Mouse (Mus musculus) adrenal gland, adult 8-10 months (tissue): ENCODE results near the gene Cdc42bpa. TPM values are rescaled to one million over a fixed set of nuclear protein-coding genes. Genes with fewer than 3 reads are reported as not detected.

Experiments
- DNase-seq: peaks from one replicate; pipeline ENCODE4 v3.0.0; 2022
- total RNA-seq, 4 experiments: library from RNA; stranded (reverse); gene quantifications; 2 replicates each; pipeline ENCODE4 v1.2.4; 2022

Gene Cdc42bpa
- total RNA-seq, 4 experiments from 2014 or later: 48.2 to 78.1 (median 60.5) TPM

DNA sequence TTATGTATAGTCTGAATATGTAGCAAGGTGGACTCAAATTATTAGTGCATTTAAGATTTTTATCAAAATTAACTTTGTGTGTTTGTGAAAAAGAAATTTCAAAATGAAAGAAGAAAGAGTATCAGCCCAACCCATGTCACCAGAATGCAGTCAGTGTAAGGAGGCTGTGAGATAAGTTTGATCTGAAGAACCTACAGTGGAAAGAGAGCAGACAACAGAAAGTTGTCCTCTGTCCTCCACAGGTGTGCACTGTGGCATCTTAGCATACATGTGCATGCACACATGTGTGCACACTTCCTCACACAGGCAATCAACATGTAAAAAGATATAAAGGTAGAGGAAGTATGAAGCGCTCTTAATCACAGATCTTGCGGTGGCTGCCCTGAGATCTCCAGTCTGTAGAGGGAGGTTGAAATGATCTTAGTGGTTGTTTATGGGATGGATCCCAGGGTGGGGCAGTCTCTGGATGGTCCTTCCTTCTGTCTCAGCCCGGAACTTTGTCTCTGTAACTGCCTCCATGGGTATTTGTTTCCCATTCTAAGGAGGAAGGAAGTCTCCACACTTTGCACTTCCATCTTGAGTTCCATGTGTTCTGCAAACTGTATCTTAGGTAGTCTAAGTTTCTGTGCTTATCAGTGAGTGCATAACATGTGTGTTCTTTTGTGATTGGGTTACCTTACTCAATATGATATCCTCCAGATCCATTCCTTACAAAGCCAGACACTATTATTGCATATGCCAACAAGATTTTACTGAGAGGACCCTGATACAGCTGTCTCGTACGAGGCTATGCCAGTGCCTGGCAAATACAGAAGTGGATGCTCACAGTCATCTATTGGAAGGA lies 71.7 kb downstream of the Cdc42bpa start:
- DNase-seq: no peak

- no peak for DNase-seq
Measured at GRCm38 (mm10) chr1:180037461-180037860, 77.2 kb downstream of the Cdc42bpa start.

GRCm38 (mm10) chr1:180044160-180044559 lies 83.9 kb downstream of the Cdc42bpa start:
- DNase-seq: no peak

- DNase-seq: no peak
Measured at GRCm38 (mm10) chr1:180045172-180045571, 84.9 kb downstream of the Cdc42bpa start.

- DNase-seq: no peak
Measured at GRCm38 (mm10) chr1:180089176-180089575, 128.9 kb downstream of the Cdc42bpa start.

DNA sequence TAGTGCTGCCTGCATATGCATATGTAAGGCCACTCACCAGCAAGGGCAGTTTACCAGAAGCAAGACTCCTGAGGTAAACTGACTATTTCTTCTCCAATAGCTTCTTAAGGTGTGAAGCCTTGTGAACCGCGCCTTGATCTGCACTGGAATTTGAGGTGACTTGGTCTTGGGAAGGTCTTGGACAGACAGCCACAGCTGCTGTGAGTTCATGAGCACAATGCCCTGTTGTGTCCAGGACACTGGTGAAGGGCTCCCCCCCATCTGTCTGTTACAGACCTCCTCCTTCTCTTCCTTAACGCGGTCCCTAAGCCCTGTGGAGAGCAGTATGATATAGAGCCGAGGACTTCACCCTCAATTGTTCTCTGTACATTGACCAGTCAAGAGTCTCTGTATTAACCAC lies 138.2 kb downstream of the Cdc42bpa start:
- no peak for DNase-seq

DNA sequence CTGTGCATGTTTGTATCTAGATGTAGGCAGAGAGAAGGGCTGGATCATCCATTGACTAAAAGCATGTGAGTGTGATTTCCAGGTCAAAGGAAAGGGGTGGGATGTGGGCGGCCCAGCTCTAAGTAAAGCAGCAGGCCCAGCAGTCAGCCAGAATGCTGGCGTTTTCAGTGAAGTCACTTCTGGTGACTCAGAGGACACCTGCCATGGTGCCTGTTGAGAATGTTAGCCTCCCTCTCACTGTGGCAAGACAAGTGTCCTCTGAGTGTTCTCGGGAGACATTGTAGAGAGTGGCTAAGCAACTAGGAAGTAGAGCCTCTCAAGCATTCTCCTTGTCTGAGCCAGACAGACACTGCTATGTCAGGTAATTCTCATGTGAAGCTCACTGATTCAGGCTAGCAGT lies 144.3 kb downstream of the Cdc42bpa start:
- DNase-seq: no peak

DNA sequence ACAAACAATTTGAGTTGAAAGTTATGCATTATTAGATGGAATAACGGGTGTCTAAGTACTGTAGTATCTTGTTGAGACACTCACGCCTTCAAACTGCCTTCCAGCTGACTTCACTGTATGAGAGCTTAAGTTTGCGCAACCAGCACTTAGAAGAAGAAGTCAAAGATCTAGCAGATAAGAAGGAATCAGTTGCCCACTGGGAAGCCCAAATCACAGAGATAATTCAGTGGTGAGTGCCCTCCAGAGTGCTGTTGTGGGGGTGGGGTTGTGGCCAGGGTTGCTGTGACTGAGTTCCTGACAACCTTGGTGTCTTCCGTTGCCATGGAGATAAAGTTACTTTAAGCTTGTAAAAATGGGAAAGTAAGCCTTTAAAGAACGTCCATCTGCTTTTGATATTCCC lies 148.8 kb downstream of the Cdc42bpa start:
- no peak for DNase-seq

DNA sequence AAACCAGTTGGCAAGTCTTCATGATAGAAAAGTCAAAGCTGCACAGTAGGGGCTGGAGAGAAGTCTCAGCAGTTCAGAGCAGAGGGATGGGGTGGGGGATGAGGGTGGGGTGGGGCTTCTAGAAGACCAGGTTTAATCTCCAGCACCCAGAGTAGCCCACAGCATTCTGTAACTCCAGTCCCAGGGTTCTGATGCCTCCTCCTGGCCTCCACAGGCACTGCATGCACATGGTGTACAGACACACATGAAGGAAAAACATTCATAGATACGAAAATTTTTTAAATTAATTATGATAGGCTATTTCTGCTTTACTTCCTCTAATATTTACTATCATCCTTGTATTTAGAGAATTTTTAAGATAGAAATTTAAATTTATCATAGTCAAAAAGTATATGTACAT lies 156.3 kb downstream of the Cdc42bpa start:
- DNase-seq: no peak

- DNase-seq: no peak
Measured at GRCm38 (mm10) chr1:180118233-180118632, 158.0 kb downstream of the Cdc42bpa start.

GRCm38 (mm10) chr1:180128077-180128792 lies 168.0 kb downstream of the Cdc42bpa start:
- DNase-seq: no peak

DNA sequence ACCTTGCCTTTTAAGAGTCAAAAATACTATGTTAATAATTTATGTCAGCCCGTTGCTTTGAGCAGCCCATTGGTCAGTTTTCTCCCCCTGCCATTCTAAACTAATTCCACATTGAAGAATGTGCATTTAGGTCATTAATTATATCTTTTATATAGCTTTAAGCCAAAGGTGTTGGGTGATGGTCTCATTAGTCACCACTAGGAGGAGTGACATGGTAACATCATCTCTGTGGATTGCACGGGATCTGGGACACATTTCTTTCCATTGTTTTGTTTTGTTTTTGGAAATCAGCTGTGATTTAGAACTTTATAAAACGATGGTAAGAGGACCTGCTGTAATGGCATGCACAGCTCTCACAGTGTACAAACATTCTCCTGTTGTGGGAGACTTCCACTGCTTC lies 171.1 kb downstream of the Cdc42bpa start:
- no peak for DNase-seq

DNA sequence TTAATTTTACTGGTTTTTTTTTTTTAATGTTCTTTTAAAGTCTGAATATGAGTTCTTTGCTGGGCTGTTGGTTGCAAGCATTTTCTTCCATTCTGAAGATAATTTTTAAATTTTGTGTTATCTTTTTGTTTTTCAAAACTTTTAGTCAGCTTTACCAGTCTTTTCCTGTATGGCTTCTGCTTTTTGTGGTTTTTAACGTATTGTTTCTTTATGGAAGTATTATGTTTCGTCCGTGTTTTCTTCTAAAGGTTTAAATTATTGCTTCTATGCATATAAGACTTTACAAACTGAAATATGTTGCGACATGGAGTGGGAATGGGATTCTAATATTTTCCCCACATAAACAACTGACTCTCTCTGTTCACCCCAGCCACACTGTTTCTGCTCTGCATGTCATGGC lies 171.9 kb downstream of the Cdc42bpa start:
- DNase-seq: no peak

- DNase-seq: no peak
Measured at GRCm38 (mm10) chr1:180139158-180139557, 178.9 kb downstream of the Cdc42bpa start.

GRCm38 (mm10) chr1:180140970-180141369 lies 180.7 kb downstream of the Cdc42bpa start:
- DNase-seq: no peak

GRCm38 (mm10) chr1:180148036-180148435 lies 187.8 kb downstream of the Cdc42bpa start:
- no peak for DNase-seq

GRCm38 (mm10) chr1:180148563-180148962 lies 188.3 kb downstream of the Cdc42bpa start:
- no peak for DNase-seq

DNA sequence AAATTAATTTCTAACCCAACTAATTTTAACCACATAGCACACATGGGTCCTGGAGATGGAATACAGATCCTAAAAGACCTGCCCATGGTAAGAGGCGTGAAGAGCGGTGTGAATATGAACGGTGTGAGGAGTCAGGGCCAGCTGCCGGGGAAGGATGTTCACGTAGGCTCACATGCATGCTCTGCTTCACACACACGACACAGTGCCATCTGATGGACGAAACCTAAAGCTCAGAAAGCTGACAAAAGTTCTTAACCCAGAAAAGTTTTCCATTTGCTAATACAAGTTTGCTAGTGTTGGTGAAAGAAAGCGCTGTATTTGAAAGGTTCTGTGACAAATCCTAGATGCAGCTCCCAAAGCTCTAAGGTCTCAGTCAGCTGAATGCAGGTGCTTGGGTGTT lies 190.9 kb downstream of the Cdc42bpa start:
- no peak for DNase-seq

DNA sequence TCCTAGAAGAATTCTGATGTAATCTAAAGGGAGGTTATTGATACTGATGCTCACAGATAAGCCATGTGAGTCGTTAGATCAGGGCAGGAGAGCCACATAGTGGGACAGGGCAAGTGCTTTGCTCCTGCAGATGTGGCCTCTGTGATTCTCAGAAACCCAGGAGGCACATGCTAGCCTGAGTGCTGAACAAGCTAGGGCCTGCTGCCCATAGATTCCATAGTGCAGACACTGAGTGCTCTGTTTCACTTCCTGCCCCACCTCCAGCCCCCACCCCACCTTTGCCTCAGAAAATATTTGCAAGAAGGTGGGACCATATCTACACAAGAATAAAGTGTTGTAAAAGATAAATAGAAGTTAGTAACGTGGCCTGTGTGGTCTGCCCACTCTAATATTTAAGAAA lies 198.4 kb downstream of the Cdc42bpa start:
- no peak for DNase-seq

DNA sequence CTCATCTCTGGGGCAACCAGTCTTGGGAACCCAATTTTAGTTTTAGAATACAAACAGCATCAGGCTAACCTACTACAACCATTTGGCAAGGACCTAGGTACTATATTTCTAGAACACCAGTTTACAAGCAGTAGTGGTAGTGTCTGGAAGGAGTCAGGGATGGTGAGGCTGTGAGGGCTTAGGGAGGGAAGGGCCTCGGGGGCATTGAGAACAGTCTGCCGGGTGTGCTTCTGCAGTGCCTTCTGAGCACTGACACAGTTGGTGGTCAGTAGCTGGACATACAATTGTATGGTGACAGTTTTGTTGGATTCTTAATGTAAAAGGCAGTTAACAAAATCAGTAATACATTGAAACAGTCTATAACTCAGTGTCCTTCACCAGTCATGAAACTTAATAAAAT lies 200.3 kb downstream of the Cdc42bpa start:
- DNase-seq: no peak

DNA sequence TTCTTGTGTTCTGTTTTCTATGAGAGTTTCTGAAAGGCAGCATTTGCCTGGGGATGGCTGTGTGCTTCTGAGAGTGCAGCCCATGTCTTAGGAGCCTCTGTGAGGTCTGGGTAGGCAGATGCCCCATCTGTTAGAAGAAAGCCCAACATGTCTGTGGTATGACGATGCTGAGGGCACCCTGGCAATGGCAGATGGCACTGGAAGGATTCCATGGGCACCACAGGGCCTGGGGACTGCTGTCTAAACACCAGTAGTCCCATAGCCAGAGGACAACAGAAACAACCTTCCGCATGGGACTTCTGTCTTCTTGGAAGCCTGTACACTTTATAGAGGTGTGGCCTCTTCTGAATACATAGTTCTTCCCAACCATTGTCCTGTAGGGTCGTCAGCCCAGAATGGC lies 200.9 kb downstream of the Cdc42bpa start:
- DNase-seq: no peak

- DNase-seq: no peak
Measured at GRCm38 (mm10) chr1:180161566-180162355, 201.5 kb downstream of the Cdc42bpa start.

- DNase-seq: no peak
Measured at GRCm38 (mm10) chr1:180162986-180163385, 202.7 kb downstream of the Cdc42bpa start.
